Mouse (Mus musculus): ENCODE measurements around the gene Trpm1. TPM values are rescaled to one million over a fixed set of nuclear protein-coding genes. Genes with fewer than 3 reads are reported as not detected.

Trpm1 gene
- polyA plus RNA-seq, 1 experiment from 2014 or later, result 0.21 TPM

GRCm38 (mm10) chr7:64275518-64275917 is 121.9 kb downstream of the Trpm1 start:
- no peak for TF ChIP-seq CTCF (IDR thresholded peaks at IDR 0.05; ENCODE audit: low read depth)
- TF ChIP-seq EP300 (optimal IDR thresholded peaks at IDR 0.05), result no peak
- Histone ChIP-seq H3K4me3 (ENCODE audit: low read depth, low read length) (no peak overlapping the region), H3K36me3 (ENCODE audit: control insufficient read depth, insufficient read depth, low read length) (no peaks in the 10 kb centered on the region), H3K9me3 (ENCODE audit: control insufficient read depth, low read length) (no peaks in the 10 kb centered on the region), H3K27me3 (ENCODE audit: control insufficient read depth, insufficient read depth, low read length) (no peaks in the 10 kb centered on the region), H3K4me1 (replicated peaks; ENCODE audit: control insufficient read depth, insufficient read depth) (no peaks in the 10 kb centered on the region), H3K9ac (ENCODE audit: low read length) (no peak overlapping the region), H3K27ac (replicated peaks) (no peak overlapping the region), H3K4me2 (replicated peaks; ENCODE audit: low read depth) (no peak overlapping the region)
- WGBS, result 73% methylated on average over 4 of the region's 4 CpGs
- DNase-seq (ENCODE audit: low spot score), result no peak
- no peak for ATAC-seq (ENCODE audit: low FRiP score, low TSS enrichment)

GRCm38 (mm10) chr7:64276921-64277320 is 123.3 kb downstream of the Trpm1 start:
- Histone ChIP-seq H3K27ac (replicated peaks) (no peak overlapping the region), H3K36me3 (ENCODE audit: control insufficient read depth, insufficient read depth, low read length) (no peaks in the 10 kb centered on the region), H3K4me3 (ENCODE audit: low read depth, low read length) (no peak overlapping the region), H3K4me1 (replicated peaks; ENCODE audit: control insufficient read depth, insufficient read depth) (no peaks in the 10 kb centered on the region), H3K9ac (ENCODE audit: low read length) (no peak overlapping the region), H3K4me2 (replicated peaks; ENCODE audit: low read depth) (no peak overlapping the region), H3K27me3 (ENCODE audit: control insufficient read depth, insufficient read depth, low read length) (no peaks in the 10 kb centered on the region), H3K9me3 (ENCODE audit: control insufficient read depth, low read length) (no peaks in the 10 kb centered on the region)
- TF ChIP-seq EP300 (optimal IDR thresholded peaks at IDR 0.05) (no peak), CTCF (IDR thresholded peaks at IDR 0.05; ENCODE audit: low read depth) (no peak)
- WGBS, result 31% methylated on average over 6 of the region's 6 CpGs
- DNase-seq (ENCODE audit: low spot score) (no peak), ATAC-seq (ENCODE audit: low FRiP score, low TSS enrichment) (no peak)

- no peaks in the 10 kb centered on the region for H3K36me3 ChIP-seq (ENCODE audit: control insufficient read depth, insufficient read depth, low read length)
- no peak overlapping the region for H3K4me2 ChIP-seq (replicated peaks; ENCODE audit: low read depth)
- no peaks in the 10 kb centered on the region for H3K4me1 ChIP-seq (replicated peaks; ENCODE audit: control insufficient read depth, insufficient read depth)
- H3K27me3 ChIP-seq (ENCODE audit: control insufficient read depth, insufficient read depth, low read length), result no peaks in the 10 kb centered on the region
- H3K27ac ChIP-seq (replicated peaks), result no peak overlapping the region
- DNase-seq (ENCODE audit: low spot score) (no peak), ATAC-seq (ENCODE audit: low FRiP score, low TSS enrichment) (no peak)
- TF ChIP-seq CTCF (IDR thresholded peaks at IDR 0.05; ENCODE audit: low read depth), result no peak
- no peak for TF ChIP-seq EP300 (optimal IDR thresholded peaks at IDR 0.05)
- H3K9me3 ChIP-seq (ENCODE audit: control insufficient read depth, low read length), result no peaks in the 10 kb centered on the region
- 82% methylated on average over 1 of the region's 1 CpGs for WGBS
- no peak overlapping the region for H3K9ac ChIP-seq (ENCODE audit: low read length)
- no peak overlapping the region for H3K4me3 ChIP-seq (ENCODE audit: low read depth, low read length)
These were observed 124.9 kb downstream of the Trpm1 start for GRCm38 (mm10) chr7:64278526-64278925.

- WGBS, result 76% methylated on average over 3 of the region's 3 CpGs
- no peaks in the 10 kb centered on the region for H3K4me1 ChIP-seq (replicated peaks; ENCODE audit: control insufficient read depth, insufficient read depth)
- no peaks in the 10 kb centered on the region for H3K27me3 ChIP-seq (ENCODE audit: control insufficient read depth, insufficient read depth, low read length)
- DNase-seq (ENCODE audit: low spot score), result no peak
- ATAC-seq (ENCODE audit: low FRiP score, low TSS enrichment), result no peak
- H3K36me3 ChIP-seq (ENCODE audit: control insufficient read depth, insufficient read depth, low read length), result no peaks in the 10 kb centered on the region
- TF ChIP-seq CTCF (IDR thresholded peaks at IDR 0.05; ENCODE audit: low read depth), result no peak
- no peak for TF ChIP-seq EP300 (optimal IDR thresholded peaks at IDR 0.05)
- H3K4me3 ChIP-seq (ENCODE audit: low read depth, low read length), result no peak overlapping the region
- no peak overlapping the region for H3K27ac ChIP-seq (replicated peaks)
- no peak overlapping the region for H3K9ac ChIP-seq (ENCODE audit: low read length)
- H3K4me2 ChIP-seq (replicated peaks; ENCODE audit: low read depth), result no peak overlapping the region
- no peaks in the 10 kb centered on the region for H3K9me3 ChIP-seq (ENCODE audit: control insufficient read depth, low read length)
These were observed 125.9 kb downstream of the Trpm1 start for GRCm38 (mm10) chr7:64279548-64279947.

- no peak overlapping the region for H3K27ac ChIP-seq (replicated peaks)
- H3K27me3 ChIP-seq (ENCODE audit: control insufficient read depth, insufficient read depth, low read length), result no peaks in the 10 kb centered on the region
- peaks cover 2% of the 10 kb centered on the region; the same call in 1 of the 2 replicates for H3K4me1 ChIP-seq (replicated peaks; ENCODE audit: control insufficient read depth, insufficient read depth)
- H3K36me3 ChIP-seq (ENCODE audit: control insufficient read depth, insufficient read depth, low read length), result no peaks in the 10 kb centered on the region
- no peak overlapping the region; the same call in 1 of the 2 replicates for H3K4me3 ChIP-seq (ENCODE audit: low read depth, low read length)
- H3K9ac ChIP-seq (ENCODE audit: low read length), result no peak overlapping the region
- no peak for DNase-seq (ENCODE audit: low spot score)
- H3K4me2 ChIP-seq (replicated peaks; ENCODE audit: low read depth), result peak overlapping the region; percentile 69
- H3K9me3 ChIP-seq (ENCODE audit: control insufficient read depth, low read length), result no peaks in the 10 kb centered on the region
- ATAC-seq (ENCODE audit: low FRiP score, low TSS enrichment), result no peak
- no peak for TF ChIP-seq CTCF (IDR thresholded peaks at IDR 0.05; ENCODE audit: low read depth)
- TF ChIP-seq EP300 (optimal IDR thresholded peaks at IDR 0.05), result no peak
These were observed 132.9 kb downstream of the Trpm1 start for GRCm38 (mm10) chr7:64286566-64286965.

- H3K4me1 ChIP-seq (replicated peaks; ENCODE audit: control insufficient read depth, insufficient read depth), result peaks cover 2% of the 10 kb centered on the region; the same call in 1 of the 2 replicates
- peak within 1 kb of the TSS; percentile 88 for H3K9ac ChIP-seq (ENCODE audit: low read length)
- no peaks in the 10 kb centered on the region for H3K36me3 ChIP-seq (ENCODE audit: control insufficient read depth, insufficient read depth, low read length)
- DNase-seq (ENCODE audit: low spot score) (peak; percentile 99), ATAC-seq (ENCODE audit: low FRiP score, low TSS enrichment) (peak; percentile 99)
- under 1% methylated on average over 65 of the region's 77 CpGs for WGBS
- H3K4me2 ChIP-seq (replicated peaks; ENCODE audit: low read depth), result peak within 1 kb of the TSS; percentile 69
- peak within 1 kb of the TSS; percentile 92 for H3K27ac ChIP-seq (replicated peaks)
- peak; percentile 65 for TF ChIP-seq CTCF (IDR thresholded peaks at IDR 0.05; ENCODE audit: low read depth)
- TF ChIP-seq EP300 (optimal IDR thresholded peaks at IDR 0.05), result peak; percentile 73
- no peaks in the 10 kb centered on the region for H3K27me3 ChIP-seq (ENCODE audit: control insufficient read depth, insufficient read depth, low read length)
- no peaks in the 10 kb centered on the region for H3K9me3 ChIP-seq (ENCODE audit: control insufficient read depth, low read length)
- H3K4me3 ChIP-seq (ENCODE audit: low read depth, low read length), result peak within 1 kb of the TSS; percentile 92
These were observed 133.9 kb downstream of the Trpm1 start, which contains the start of gene Mtmr10 for GRCm38 (mm10) chr7:64287414-64288091. Gene Mtmr10, plus strand, starts transcription at chr7:64287653.

Measured in stomach, postnatal 0 days (tissue).